Mouse (Mus musculus) brain, adult 2 months (tissue): ENCODE data around the gene Ccdc78.
A peak's percentile ranks its signal among the peaks of the same experiment; 100 is the strongest.

Experiments
- DNase-seq: peaks from one replicate; pipeline ENCODE4 v3.0.0; 2011; ENCODE audit warnings: low read depth, low spot score

Ccdc78 gene

GRCm38 (mm10) chr17:25832436-25833290 lies 46.3 kb downstream of the Ccdc78 start:
- peak; percentile 100 for DNase-seq

- DNase-seq, result peak; percentile 96
Measured at GRCm38 (mm10) chr17:25833291-25833663, 46.9 kb downstream of the Ccdc78 start, which contains the start of gene Stub1. TSS of gene Stub1 (minus strand) at chr17:25833404.

GRCm38 (mm10) chr17:25833961-25834594 lies 47.7 kb downstream of the Ccdc78 start:
- DNase-seq, result no peak

- DNase-seq, result no peak
Measured at GRCm38 (mm10) chr17:25834595-25835222, 48.3 kb downstream of the Ccdc78 start.

GRCm38 (mm10) chr17:25835301-25835700 lies 48.9 kb downstream of the Ccdc78 start:
- DNase-seq, result no peak

GRCm38 (mm10) chr17:25835816-25836215 lies 49.4 kb downstream of the Ccdc78 start:
- no peak for DNase-seq

- DNase-seq, result peak; percentile 42
Measured at GRCm38 (mm10) chr17:25836397-25837075, 50.2 kb downstream of the Ccdc78 start.

- peak; percentile 96 for DNase-seq
Measured at GRCm38 (mm10) chr17:25837076-25837410, 50.7 kb downstream of the Ccdc78 start, which contains the start of gene Rhbdl1. TSS of gene Rhbdl1 (minus strand) at chr17:25837295.

GRCm38 (mm10) chr17:25837533-25837932 lies 51.2 kb downstream of the Ccdc78 start:
- peak; percentile 67 for DNase-seq

GRCm38 (mm10) chr17:25838904-25839303 lies 52.5 kb downstream of the Ccdc78 start:
- no peak for DNase-seq

- DNase-seq, result no peak
Measured at GRCm38 (mm10) chr17:25839455-25840235, 53.3 kb downstream of the Ccdc78 start.
